Mouse (Mus musculus): ENCODE measurements around the gene Ddx46. TPM values are rescaled to one million over a fixed set of nuclear protein-coding genes. Genes with fewer than 3 reads are reported as not detected.

The Ddx46 gene
- polyA plus RNA-seq, 1 experiment from 2014 or later = 33.5 TPM

Other genes with a start within 250 kb of the Ddx46 start
- not detected in 2 replicates for gene Slc34a1, start 236.8 kb upstream of the Ddx46 start, polyA plus RNA-seq (2015; fragmentation: Nextera tagmentation; extraction: Ambion mirVana)
- not detected in 2 replicates for gene Pfn3, start 219.8 kb upstream of the Ddx46 start, polyA plus RNA-seq (2015; fragmentation: Nextera tagmentation; extraction: Ambion mirVana)
- not detected in 2 replicates for gene F12, start 208.2 kb upstream of the Ddx46 start, polyA plus RNA-seq (2015; fragmentation: Nextera tagmentation; extraction: Ambion mirVana)
- gene Grk6, start 190.0 kb upstream of the Ddx46 start, polyA plus RNA-seq (2015; fragmentation: Nextera tagmentation; extraction: Ambion mirVana) = 26.8 and 35.7 TPM in 2 replicates
- gene Prr7, start 170.8 kb upstream of the Ddx46 start, polyA plus RNA-seq (2015; fragmentation: Nextera tagmentation; extraction: Ambion mirVana) = 2.3 and 2.8 TPM in 2 replicates
- gene Dbn1, start 146.9 kb upstream of the Ddx46 start, polyA plus RNA-seq (2015; fragmentation: Nextera tagmentation; extraction: Ambion mirVana) = 655 and 674 TPM in 2 replicates
- gene Pdlim7, start 121.4 kb upstream of the Ddx46 start, polyA plus RNA-seq (2015; fragmentation: Nextera tagmentation; extraction: Ambion mirVana) = 145 and 159 TPM in 2 replicates
- gene Dok3, start 105.7 kb upstream of the Ddx46 start, polyA plus RNA-seq (2015; fragmentation: Nextera tagmentation; extraction: Ambion mirVana) = 4.3 and 4.7 TPM in 2 replicates
- 60.2 and 66.6 TPM in 2 replicates for gene Ddx41, start 98.4 kb upstream of the Ddx46 start, polyA plus RNA-seq (2015; fragmentation: Nextera tagmentation; extraction: Ambion mirVana)
- gene Fam193b, start 63.9 kb upstream of the Ddx46 start, polyA plus RNA-seq (2015; fragmentation: Nextera tagmentation; extraction: Ambion mirVana) = 64.9 and 72.3 TPM in 2 replicates
- gene Tmed9, start 61.3 kb upstream of the Ddx46 start, polyA plus RNA-seq (2015; fragmentation: Nextera tagmentation; extraction: Ambion mirVana) = 103 and 125 TPM in 2 replicates
- 45.5 and 47.4 TPM in 2 replicates for gene B4galt7, start 35.1 kb upstream of the Ddx46 start, polyA plus RNA-seq (2015; fragmentation: Nextera tagmentation; extraction: Ambion mirVana)
- 92.3 and 97.5 TPM in 2 replicates for gene Caml, start 12.0 kb upstream of the Ddx46 start, polyA plus RNA-seq (2015; fragmentation: Nextera tagmentation; extraction: Ambion mirVana)
- gene B230219D22Rik, start 58.1 kb downstream of the Ddx46 start, polyA plus RNA-seq (2015; fragmentation: Nextera tagmentation; extraction: Ambion mirVana) = 69.3 and 72.6 TPM in 2 replicates
- 121 and 129 TPM in 2 replicates for gene Txndc15, start 79.6 kb downstream of the Ddx46 start, polyA plus RNA-seq (2015; fragmentation: Nextera tagmentation; extraction: Ambion mirVana)
- gene Pcbd2, start 92.3 kb downstream of the Ddx46 start, polyA plus RNA-seq (2015; fragmentation: Nextera tagmentation; extraction: Ambion mirVana) = 19.7 and 23.0 TPM in 2 replicates
- 0.12 TPM in 1 of 2 replicates, not detected in the other for gene Catsper3, start 149.5 kb downstream of the Ddx46 start, polyA plus RNA-seq (2015; fragmentation: Nextera tagmentation; extraction: Ambion mirVana)
- 0.75 and 1.5 TPM in 2 replicates for gene Pitx1, start 201.2 kb downstream of the Ddx46 start, polyA plus RNA-seq (2015; fragmentation: Nextera tagmentation; extraction: Ambion mirVana)

All from midbrain, embryonic 13.5 days (tissue).